Mouse (Mus musculus) left cerebral cortex, postnatal 10 days (tissue): Measurements from ENCODE around the gene Aco1. TPM values are rescaled to one million over a fixed set of nuclear protein-coding genes. Genes with fewer than 3 reads are reported as not detected.
A peak's percentile ranks its signal among the peaks of the same experiment; 100 is the strongest.

Source experiments
- DNase-seq, 2 experiments: peaks; one replicate each; pipeline ENCODE4 v3.0.0; 2021 to 2022; ENCODE audit warnings: low spot score in 2 of 2, mixed read lengths in 1 of 2; ENCODE audit errors: extremely low spot score in 1 of 2
- intact Hi-C: fragments of 180-260 bp; cut with DNase I; formaldehyde crosslinking; loops from one replicate; pipeline ENCODE4 v1.15.1; 2025
- total RNA-seq, 2 experiments: library from RNA; stranded (reverse); gene quantifications; 2 replicates each; pipeline ENCODE4 v1.2.3; 2021

The Aco1 gene
- total RNA-seq, 2 experiments from 2014 or later, result 43.7 to 45.7 TPM

GRCm38 (mm10) chr4:40238483-40239408, 95.9 kb downstream of the Aco1 start:
- peak in 1 of 2 experiments; percentile 76 for DNase-seq
- intact Hi-C loops, result no loop called here

GRCm38 (mm10) chr4:40239409-40240271, 96.8 kb downstream of the Aco1 start, which contains the start of gene Ddx58:
TSS of gene Ddx58 (minus strand) at chr4:40239828.
- intact Hi-C loops, result no loop called here
- DNase-seq, result no peak

- intact Hi-C loops, result no loop called here
- DNase-seq, result no peak
Measured at GRCm38 (mm10) chr4:40240272-40240744, 97.4 kb downstream of the Aco1 start.

GRCm38 (mm10) chr4:40241928-40242327, 99.0 kb downstream of the Aco1 start:
- intact Hi-C loops, result no loop called here
- DNase-seq, result no peak

GRCm38 (mm10) chr4:40243006-40243405, 100.1 kb downstream of the Aco1 start:
- no peak for DNase-seq
- intact Hi-C loops, result no loop called here

GRCm38 (mm10) chr4:40244035-40244434, 101.2 kb downstream of the Aco1 start:
- intact Hi-C loops, result no loop called here
- DNase-seq, result no peak

Other genes with a start within 250 kb of the Aco1 start
- 1 to 10 TPM; 3.5 to 4.8 TPM for gene Ddx58, start 96.7 kb downstream of the Aco1 start, total RNA-seq
- 10 to 100 TPM in 1 of 2 experiments, 1 to 10 TPM in 1; 8.5 to 14.4 TPM for gene Smim27, start 126.5 kb downstream of the Aco1 start, total RNA-seq
- gene Topors, start 126.8 kb downstream of the Aco1 start, total RNA-seq, result 10 to 100 TPM; 16.0 to 17.8 TPM
- 100 to 1,000 TPM; 213 to 222 TPM for gene Ndufb6, start 136.3 kb downstream of the Aco1 start, total RNA-seq